Mouse (Mus musculus) spleen, postnatal 36 days (tissue): ENCODE results near the gene Dclk1.

ENCODE experiments used
- DNase-seq, 2 experiments: peaks; one replicate each; pipeline ENCODE4 v3.0.0; 2022; ENCODE audit warnings: low spot score in 2 of 2, mixed read lengths in 1 of 2

Dclk1 gene

GRCm38 (mm10) chr3:55397752-55398693 is 155.9 kb downstream of the Dclk1 start:
- no peak for DNase-seq

GRCm38 (mm10) chr3:55401236-55401635 is 159.1 kb downstream of the Dclk1 start:
- no peak for DNase-seq

DNA sequence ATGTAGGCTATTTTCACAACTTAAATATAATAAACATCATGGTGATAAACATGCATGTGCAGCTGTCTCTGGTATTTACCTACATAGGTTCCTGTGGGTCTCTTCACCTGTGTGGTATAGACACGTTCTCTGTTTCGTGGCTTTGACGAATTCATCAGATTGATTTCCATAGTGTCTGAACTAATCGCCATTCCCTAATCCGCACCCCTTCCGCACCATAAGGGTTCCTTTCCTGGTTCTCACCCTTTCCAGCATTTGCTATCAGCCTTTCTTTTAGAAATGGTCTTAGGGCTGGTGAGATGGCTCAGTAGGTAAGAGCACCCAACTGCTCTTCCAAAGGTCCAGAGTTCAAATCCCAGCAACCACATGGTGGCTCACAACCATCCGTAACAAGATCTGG is 162.6 kb downstream of the Dclk1 start:
- no peak for DNase-seq

- no peak for DNase-seq
Observed at GRCm38 (mm10) chr3:55406616-55407015, 164.5 kb downstream of the Dclk1 start.

GRCm38 (mm10) chr3:55411547-55411946 is 169.4 kb downstream of the Dclk1 start:
- DNase-seq: no peak

DNA sequence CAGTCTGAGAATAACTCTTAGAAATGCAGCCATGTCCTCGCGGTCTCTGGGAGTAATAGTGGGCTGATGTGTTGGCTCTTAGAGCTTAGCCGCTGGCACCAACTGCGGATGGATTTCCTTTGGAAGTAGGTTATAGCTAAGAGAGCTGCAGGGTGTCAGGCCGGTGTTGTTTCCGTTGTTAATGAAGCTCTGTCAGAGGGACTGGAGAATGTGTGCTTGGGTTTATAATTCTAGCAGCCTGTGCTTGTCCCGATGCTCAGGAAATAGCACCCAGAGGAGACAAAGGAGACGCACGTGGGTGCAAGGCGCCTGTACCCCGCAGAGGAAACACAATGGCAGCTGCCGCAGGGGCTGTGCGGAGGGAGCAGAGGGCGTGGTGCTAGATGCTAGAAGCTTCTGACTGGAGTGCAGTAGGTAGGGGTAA is 173.4 kb downstream of the Dclk1 start:
- DNase-seq: no peak

GRCm38 (mm10) chr3:55418845-55419244 is 176.7 kb downstream of the Dclk1 start:
- DNase-seq: no peak

GRCm38 (mm10) chr3:55419334-55419733 is 177.2 kb downstream of the Dclk1 start:
- no peak for DNase-seq

DNA sequence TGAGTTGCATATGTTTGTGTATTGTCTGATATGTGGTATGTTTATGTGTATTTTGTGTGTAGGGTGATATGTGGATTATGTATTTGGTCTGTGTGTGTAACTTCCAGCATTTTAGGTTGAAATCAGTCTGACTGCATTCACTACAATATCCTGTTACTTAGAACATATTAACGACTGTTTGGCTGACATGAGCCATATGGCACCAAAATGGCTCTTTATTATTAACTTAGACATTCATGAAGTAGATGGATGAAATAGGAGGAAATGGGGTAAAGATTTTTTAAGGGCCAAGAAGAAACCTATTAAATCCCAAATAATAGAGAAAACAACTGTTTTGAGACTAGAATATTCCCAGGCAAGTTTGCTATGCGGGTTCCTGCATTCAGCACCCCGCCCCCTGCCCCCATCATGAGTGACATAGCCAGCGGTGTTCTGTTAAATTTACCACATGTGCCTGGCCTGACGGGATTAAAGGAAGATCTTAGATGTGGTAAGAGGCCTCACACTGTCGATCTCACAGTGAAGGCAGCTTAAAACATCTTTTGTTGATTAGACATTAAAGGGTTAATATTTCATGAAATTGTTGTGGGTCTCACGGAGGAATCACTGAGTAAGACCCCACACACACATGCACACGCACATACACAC is 178.4 kb downstream of the Dclk1 start:
- DNase-seq: no peak

DNA sequence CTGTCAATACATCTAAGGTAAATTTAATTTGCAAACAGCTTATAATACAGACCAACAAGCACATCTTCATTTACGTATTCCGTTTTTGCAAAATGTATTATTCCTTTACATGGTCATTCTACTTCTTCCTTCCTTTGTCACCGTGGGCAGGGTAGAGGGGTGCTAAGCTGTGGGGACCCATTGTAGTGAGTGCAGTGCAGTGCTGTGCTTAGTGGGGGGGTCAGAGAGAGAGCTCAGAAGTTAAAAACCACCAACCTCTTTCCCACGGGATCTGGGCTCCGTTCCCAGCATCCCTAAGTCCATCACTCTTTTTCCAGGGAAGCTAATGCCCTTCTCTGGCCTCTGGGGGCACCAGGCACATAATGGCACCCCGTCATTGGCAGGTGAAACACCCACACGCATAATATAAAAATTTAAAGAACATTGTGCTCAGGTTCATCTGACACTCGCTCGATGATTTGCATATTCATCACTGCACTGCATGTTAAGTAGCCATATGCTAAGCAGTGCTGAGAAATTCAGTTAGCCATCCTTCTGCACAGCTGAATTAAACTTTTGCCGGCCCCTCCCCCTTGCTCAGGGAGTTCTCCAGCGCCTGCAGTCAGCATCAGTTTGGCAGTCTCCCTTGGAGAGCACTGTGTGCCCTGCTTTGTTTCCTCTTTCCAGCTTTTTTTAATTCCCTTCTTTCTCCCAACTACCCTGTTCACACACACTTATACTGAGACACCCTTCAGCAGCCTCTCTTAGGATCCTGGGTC is 181.7 kb downstream of the Dclk1 start:
- no peak for DNase-seq

- DNase-seq: no peak
Observed at GRCm38 (mm10) chr3:55430022-55430549, 187.9 kb downstream of the Dclk1 start.

- DNase-seq: no peak
Observed at GRCm38 (mm10) chr3:55431223-55431622, 189.1 kb downstream of the Dclk1 start.

- no peak for DNase-seq
Observed at GRCm38 (mm10) chr3:55434276-55434675, 192.1 kb downstream of the Dclk1 start.

- DNase-seq: no peak
Observed at GRCm38 (mm10) chr3:55438824-55439446, 196.8 kb downstream of the Dclk1 start.

- no peak for DNase-seq
Observed at GRCm38 (mm10) chr3:55440342-55440741, 198.2 kb downstream of the Dclk1 start.

DNA sequence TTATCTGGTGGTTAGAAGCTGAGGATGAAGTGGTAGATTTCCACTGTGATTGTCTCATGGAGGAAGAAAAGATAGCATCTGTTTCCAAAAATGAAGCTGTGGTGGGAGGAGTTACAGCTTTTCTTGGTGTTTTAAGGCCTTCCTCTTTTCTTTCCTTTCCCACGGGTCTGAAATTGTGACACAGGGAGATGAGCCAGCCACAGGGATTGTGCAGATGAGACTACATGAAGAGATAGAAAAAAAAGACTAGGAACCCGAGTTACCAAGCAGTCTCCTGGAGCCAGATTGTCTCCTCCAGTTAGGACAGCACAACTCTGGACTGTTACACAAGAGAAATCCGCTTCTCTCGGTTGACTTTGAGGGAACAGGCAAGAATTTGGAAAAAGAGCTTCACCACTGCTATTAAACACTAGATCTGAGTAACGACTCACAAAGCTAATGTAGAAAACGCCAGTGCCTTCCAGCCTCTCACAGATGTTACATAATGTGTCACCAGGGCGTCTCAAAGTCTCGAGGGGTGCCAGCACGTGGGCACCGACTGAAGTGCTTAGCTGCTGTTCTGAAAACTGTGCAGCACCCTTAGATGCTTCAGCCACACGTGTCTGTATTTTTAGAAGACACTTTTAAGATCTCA is 200.0 kb downstream of the Dclk1 start:
- no peak for DNase-seq

DNA sequence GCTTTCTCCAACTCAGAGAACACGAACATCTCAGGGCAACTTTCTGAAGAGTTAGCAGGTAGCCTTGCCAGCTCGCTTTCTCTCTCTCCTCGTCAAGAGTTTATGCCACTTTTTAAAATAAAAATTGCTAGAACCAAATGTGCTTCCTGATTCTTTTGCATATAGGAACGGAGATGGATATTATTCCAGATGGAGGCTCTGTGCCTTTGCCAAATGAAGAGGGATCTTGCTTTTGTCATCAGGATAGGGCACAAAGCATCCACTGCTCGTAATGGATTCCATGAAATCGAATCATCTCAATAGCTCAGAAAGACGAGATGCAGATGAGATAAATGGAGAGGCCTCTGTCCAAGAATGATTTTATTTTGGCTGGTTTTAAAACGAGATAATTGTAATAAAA is 201.1 kb downstream of the Dclk1 start:
- no peak for DNase-seq

- no peak for DNase-seq
Observed at GRCm38 (mm10) chr3:55443725-55444124, 201.6 kb downstream of the Dclk1 start.

GRCm38 (mm10) chr3:55446681-55447080 is 204.5 kb downstream of the Dclk1 start:
- DNase-seq: no peak

- no peak for DNase-seq
Observed at GRCm38 (mm10) chr3:55447486-55448460, 205.6 kb downstream of the Dclk1 start.
